Mouse (Mus musculus): ENCODE data around the gene Nmrk2. TPM values are rescaled to one million over a fixed set of nuclear protein-coding genes. Genes with fewer than 3 reads are reported as not detected.
"Not testable (repeated sequence)": the region's sequence is repeated elsewhere in the genome, so short reads cannot be mapped to it uniquely, and the experiment has no call there.

The Nmrk2 gene
- polyA plus RNA-seq, 1 experiment from 2014 or later = not detected

- peaks cover 17% of the 10 kb centered on the region for H3K79me2 ChIP-seq (ENCODE audit: inconsistent target)
- WGBS (ENCODE audit: missing documents) = 3% methylated on average over 21 of the region's 21 CpGs
- H3K4me3 ChIP-seq (ENCODE audit: inconsistent target) = no peak overlapping the region
- peak overlapping the region; percentile 57 for H3K27ac ChIP-seq
- H3K36me3 ChIP-seq (ENCODE audit: inconsistent target) = peaks cover 6% of the 10 kb centered on the region; the same call in 1 of the 2 replicates
These were observed 28.7 kb downstream of the Nmrk2 start for GRCm38 (mm10) chr10:81173132-81173531.

DNA sequence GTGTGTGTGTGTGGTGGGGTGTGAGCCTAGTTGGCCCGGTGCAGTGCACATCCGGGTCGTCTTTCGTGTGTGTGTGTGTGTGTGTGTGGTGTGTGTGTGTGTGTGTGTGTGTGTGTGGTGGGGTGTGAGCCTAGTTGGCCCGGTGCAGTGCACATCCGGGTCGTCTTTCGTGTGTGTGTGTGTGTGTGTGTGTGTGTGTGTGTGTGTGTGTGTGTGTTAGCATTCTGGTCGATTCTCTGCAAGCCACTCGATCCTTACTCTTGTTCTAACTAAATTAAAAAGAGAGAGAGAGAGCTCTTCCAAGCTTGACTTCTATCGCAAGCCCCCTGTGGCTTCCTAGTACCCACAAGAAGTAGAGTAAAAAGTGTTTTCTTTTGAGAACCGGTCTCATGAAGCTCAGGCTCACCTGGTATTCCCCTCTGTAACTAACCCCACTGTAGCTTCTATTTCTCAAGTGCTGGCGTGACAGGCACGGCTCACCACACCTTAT lies 32.4 kb downstream of the Nmrk2 start:
- H3K27ac ChIP-seq; H3K4me3 ChIP-seq (ENCODE audit: inconsistent target): not testable (repeated sequence)
- WGBS (ENCODE audit: missing documents) = 18% methylated on average over 7 of the region's 14 CpGs

DNA sequence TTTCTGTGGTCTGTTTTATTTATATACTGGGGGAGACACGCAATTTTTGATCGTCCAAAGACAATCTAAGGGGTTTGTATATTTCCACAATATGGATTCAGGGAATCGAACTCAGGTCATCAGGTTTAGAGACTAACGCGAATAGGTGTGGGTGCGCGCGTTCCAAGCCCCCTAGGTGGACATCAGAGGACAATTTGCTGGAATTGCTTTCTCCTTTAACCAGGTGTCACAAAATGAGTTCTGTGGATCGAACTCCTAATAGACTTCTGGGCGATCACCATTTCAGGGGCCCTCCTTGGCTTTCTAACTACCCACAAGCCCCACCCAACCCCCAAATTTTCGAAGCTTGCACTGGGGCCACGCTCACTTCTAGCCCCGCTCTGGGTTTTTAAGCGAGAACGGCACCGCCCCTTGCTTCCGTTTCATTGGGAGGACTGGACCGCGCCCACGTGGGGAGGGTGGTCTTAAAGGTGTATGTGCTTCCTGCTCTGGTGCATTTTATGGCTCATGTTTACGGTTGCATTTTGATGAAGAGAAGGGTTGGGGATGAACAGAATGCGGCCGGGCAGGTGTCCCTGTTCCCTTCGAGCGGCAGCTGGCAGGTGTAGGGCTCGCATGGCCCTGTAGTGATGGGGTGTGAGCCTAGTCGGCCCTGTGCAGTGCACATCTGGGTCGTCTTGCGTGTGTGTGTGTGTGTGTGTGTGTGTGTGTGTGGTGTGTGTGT lies 33.2 kb downstream of the Nmrk2 start:
- H3K27ac ChIP-seq = peak overlapping the region; percentile 65
- H3K79me2 ChIP-seq (ENCODE audit: inconsistent target) = peaks cover 37% of the 10 kb centered on the region
- under 1% methylated on average over 27 of the region's 29 CpGs for WGBS (ENCODE audit: missing documents)
- peak overlapping the region; percentile 55 for H3K4me3 ChIP-seq (ENCODE audit: inconsistent target)
- no peaks in the 10 kb centered on the region for H3K36me3 ChIP-seq (ENCODE audit: inconsistent target)

More for the DNA sequence above, 32.4 kb downstream of the Nmrk2 start:
- peaks cover 29% of the 10 kb centered on the region for H3K79me2 ChIP-seq (ENCODE audit: inconsistent target)
- H3K36me3 ChIP-seq (ENCODE audit: inconsistent target) = not testable (repeated sequence)

GRCm38 (mm10) chr10:81168087-81168431 lies 33.8 kb downstream of the Nmrk2 start:
- Histone ChIP-seq H3K4me3 (ENCODE audit: inconsistent target) (peak overlapping the region; percentile 55), H3K27ac (peak overlapping the region; percentile 65), H3K79me2 (ENCODE audit: inconsistent target) (peaks cover 43% of the 10 kb centered on the region), H3K36me3 (ENCODE audit: inconsistent target) (no peaks in the 10 kb centered on the region)
- WGBS (ENCODE audit: missing documents) = 4% methylated on average over 5 of the region's 5 CpGs

DNA sequence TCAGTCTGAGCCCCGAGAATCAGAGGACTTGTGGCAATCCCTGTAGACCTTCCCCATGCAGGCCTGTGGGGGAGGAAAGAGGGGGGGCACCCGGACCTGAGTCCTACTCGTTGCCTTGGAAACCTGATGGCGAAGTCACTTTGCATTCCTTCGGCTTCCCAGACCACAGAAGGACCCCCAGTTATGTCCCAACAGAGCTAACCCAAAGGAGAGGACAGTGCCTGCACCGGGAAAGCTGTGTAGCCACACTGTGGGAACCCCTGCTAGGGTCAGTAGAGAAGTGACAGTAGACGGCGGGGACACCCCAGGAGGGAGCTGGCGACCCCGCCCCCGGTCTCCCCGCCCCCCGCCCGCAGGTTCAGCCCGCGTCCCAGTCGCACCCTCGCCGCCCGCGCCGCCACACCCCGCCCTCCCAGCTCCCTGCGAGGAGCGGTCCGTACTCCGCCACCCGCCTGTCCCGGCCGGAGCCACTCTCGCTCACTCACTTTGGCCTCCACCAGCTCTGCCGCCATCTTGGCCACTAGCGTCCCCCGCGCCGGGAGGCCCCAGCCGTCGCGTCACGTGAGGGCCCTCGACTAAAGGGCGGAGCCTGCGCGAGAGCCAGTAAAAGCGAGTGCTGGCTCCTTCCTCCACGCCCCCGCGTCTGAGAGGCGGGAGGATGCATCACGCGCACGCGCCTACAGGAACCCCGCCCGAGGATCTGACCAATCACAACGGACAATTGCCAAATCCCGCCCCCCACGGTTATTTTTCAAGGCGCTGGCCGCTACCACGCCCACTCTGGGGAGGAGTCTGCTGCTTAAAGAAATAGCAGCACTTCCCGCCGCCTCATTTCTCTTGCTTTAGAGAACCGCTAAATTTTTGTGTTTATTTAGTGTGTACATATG lies 34.4 kb downstream of the Nmrk2 start, which contains the start of gene Pias4:
Gene Pias4, minus strand, starts transcription at position 724 of the 887 bp plus-strand sequence.
- peak within 1 kb of the TSS; percentile 65 for H3K27ac ChIP-seq
- H3K36me3 ChIP-seq (ENCODE audit: inconsistent target) = no peaks in the 10 kb centered on the region; the same call in 1 of the 2 replicates
- peaks cover 49% of the 10 kb centered on the region for H3K79me2 ChIP-seq (ENCODE audit: inconsistent target)
- H3K4me3 ChIP-seq (ENCODE audit: inconsistent target) = peak within 1 kb of the TSS; percentile 92
- 1% methylated on average over 63 of the region's 64 CpGs for WGBS (ENCODE audit: missing documents)

DNA sequence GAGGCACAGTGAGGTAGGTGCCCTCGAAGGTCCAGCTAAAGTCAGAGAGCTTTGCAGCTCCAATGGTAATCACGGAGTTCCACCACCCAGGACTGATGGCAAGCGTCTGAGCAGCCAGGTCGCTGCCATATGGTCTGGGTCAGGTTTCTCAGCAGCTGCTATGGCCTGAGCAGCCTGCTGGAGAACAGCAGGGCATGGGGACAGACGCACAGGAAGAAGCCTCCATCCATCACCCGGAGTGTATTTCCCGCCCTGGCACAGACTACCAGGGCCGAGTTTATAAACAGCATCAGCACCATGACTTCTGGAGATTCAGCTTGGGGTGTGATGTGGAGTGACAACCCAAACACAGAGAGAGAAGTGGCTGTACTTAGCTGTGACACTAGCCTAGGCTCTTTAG lies 36.7 kb downstream of the Nmrk2 start:
- Histone ChIP-seq H3K79me2 (ENCODE audit: inconsistent target) (peaks cover 73% of the 10 kb centered on the region), H3K27ac (no peak overlapping the region), H3K36me3 (ENCODE audit: inconsistent target) (peaks cover 4% of the 10 kb centered on the region; the same call in 1 of the 2 replicates), H3K4me3 (ENCODE audit: inconsistent target) (no peak overlapping the region)
- WGBS (ENCODE audit: missing documents) = 94% methylated on average over 8 of the region's 8 CpGs

DNA sequence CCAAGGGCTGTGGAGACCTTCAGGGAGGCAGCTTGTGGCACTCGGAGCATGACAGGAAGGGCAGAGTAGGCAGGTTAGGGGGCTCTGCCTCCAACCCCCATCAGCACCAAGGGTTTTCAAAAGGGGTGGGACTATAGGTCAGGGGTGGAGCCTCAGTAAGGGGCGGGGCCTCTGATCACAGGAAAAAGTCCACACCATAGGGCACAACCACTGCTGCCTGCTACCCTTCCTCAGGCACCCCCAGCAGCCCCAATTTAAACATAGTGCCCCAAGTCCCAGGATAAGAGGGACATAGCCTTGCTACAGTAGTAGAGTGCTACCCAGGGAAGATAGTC lies 39.6 kb downstream of the Nmrk2 start:
- Histone ChIP-seq H3K27ac (no peak overlapping the region), H3K79me2 (ENCODE audit: inconsistent target) (peaks cover 100% of the 10 kb centered on the region), H3K36me3 (ENCODE audit: inconsistent target) (peaks cover 20% of the 10 kb centered on the region; the same call in 1 of the 2 replicates), H3K4me3 (ENCODE audit: inconsistent target) (no peak overlapping the region)
- WGBS (ENCODE audit: missing documents) = 36% methylated on average over 1 of the region's 2 CpGs

- no peak overlapping the region for H3K27ac ChIP-seq
- H3K36me3 ChIP-seq (ENCODE audit: inconsistent target) = peaks cover 25% of the 10 kb centered on the region; the same call in 1 of the 2 replicates
These were observed 40.1 kb downstream of the Nmrk2 start for GRCm38 (mm10) chr10:81161602-81162317.

GRCm38 (mm10) chr10:81154736-81155135 lies 47.1 kb downstream of the Nmrk2 start:
- no peak overlapping the region for H3K4me3 ChIP-seq (ENCODE audit: inconsistent target)
- WGBS (ENCODE audit: missing documents) = 92% methylated on average over 6 of the region's 6 CpGs

More at GRCm38 (mm10) chr10:81161602-81162317, 40.1 kb downstream of the Nmrk2 start:
- Histone ChIP-seq H3K79me2 (ENCODE audit: inconsistent target) (peaks cover 96% of the 10 kb centered on the region), H3K4me3 (ENCODE audit: inconsistent target) (no peak overlapping the region)
- WGBS (ENCODE audit: missing documents) = 75% methylated on average over 7 of the region's 8 CpGs

DNA sequence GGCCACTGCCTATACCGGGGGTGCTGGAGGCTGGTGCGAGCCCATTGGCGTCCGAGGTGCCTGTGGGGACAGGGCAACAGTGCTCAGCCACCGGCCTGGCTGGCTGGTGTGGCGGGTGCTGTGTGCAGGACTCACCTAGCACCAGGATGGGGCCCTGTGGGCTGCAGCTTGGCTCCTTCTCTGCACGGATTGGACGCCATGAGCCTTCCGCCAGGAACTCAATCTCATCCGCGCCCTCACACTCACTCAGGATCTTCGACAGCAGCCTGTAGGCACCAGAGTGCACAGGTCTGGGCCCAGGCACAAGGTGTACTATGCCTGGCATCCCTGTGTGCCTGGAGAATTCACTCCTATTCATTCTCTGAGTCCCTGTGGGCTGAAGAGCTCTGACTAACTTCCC lies 47.5 kb downstream of the Nmrk2 start:
- H3K79me2 ChIP-seq (ENCODE audit: inconsistent target) = peaks cover 52% of the 10 kb centered on the region
- H3K27ac ChIP-seq = no peak overlapping the region
- no peak overlapping the region for H3K4me3 ChIP-seq (ENCODE audit: inconsistent target)
- peaks cover 48% of the 10 kb centered on the region; the same call in 1 of the 2 replicates for H3K36me3 ChIP-seq (ENCODE audit: inconsistent target)
- WGBS (ENCODE audit: missing documents) = 94% methylated on average over 12 of the region's 12 CpGs

More at GRCm38 (mm10) chr10:81154736-81155135, 47.1 kb downstream of the Nmrk2 start:
- peaks cover 52% of the 10 kb centered on the region for H3K79me2 ChIP-seq (ENCODE audit: inconsistent target)
- H3K27ac ChIP-seq = no peak overlapping the region
- H3K36me3 ChIP-seq (ENCODE audit: inconsistent target) = peaks cover 45% of the 10 kb centered on the region; the same call in 1 of the 2 replicates

DNA sequence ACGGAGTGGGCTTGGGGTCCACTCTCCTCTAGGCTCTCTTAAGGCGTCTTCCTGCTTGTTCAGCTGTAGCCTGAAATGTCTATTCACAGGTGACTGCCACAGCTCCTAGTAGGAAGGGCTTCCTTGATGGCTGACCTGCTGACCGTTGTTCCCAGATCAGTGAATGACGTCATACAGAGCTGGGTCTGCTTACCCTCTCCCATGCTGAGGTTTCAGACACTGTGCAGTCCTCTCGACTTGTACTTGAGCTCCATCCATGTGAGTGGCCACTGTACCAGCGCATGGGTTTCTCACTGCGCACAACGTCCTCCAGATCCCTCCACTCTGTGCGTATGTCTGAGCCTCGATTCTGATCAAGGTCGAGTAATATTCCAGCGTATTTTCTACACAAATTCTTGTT lies 49.2 kb downstream of the Nmrk2 start:
- Histone ChIP-seq H3K4me3 (ENCODE audit: inconsistent target) (no peak overlapping the region), H3K36me3 (ENCODE audit: inconsistent target) (peaks cover 46% of the 10 kb centered on the region), H3K27ac (no peak overlapping the region), H3K79me2 (ENCODE audit: inconsistent target) (peaks cover 52% of the 10 kb centered on the region)
- 75% methylated on average over 12 of the region's 12 CpGs for WGBS (ENCODE audit: missing documents)

DNA sequence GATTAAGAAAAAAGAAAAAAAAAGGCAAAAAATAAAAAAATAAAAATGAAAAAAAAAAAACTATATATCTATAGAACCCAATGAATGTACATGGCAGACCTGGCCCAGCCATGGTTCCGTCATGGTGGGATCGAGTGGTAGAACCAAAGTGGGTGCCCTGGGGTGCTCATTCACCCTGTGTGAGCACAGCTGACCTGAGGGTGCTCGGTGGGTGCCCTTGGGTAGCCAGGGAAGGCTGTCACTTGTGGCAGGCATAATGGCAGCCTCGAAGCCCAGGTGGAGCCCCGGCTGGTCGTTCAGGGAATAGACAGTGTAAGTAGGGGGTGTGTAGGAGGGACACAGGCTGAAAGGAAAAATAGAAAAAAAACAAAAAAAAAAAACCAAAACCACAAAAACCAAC lies 50.6 kb downstream of the Nmrk2 start:
- H3K79me2 ChIP-seq (ENCODE audit: inconsistent target) = peaks cover 62% of the 10 kb centered on the region
- no peak overlapping the region for H3K4me3 ChIP-seq (ENCODE audit: inconsistent target)
- WGBS (ENCODE audit: missing documents) = 71% methylated on average over 6 of the region's 6 CpGs
- H3K36me3 ChIP-seq (ENCODE audit: inconsistent target) = peaks cover 45% of the 10 kb centered on the region
- H3K27ac ChIP-seq = no peak overlapping the region

All from macrophage (primary cell).